Mouse (Mus musculus): ENCODE data around the gene Focad.
"Not testable (repeated sequence)": the region's sequence is repeated elsewhere in the genome, so short reads cannot be mapped to it uniquely, and the experiment has no call there.

Gene Focad

GRCm38 (mm10) chr4:88390596-88390995 is 296.2 kb downstream of the Focad start:
- not testable (repeated sequence) for DNase-seq (ENCODE audit: extremely low read depth, low read depth, low spot score)

DNA sequence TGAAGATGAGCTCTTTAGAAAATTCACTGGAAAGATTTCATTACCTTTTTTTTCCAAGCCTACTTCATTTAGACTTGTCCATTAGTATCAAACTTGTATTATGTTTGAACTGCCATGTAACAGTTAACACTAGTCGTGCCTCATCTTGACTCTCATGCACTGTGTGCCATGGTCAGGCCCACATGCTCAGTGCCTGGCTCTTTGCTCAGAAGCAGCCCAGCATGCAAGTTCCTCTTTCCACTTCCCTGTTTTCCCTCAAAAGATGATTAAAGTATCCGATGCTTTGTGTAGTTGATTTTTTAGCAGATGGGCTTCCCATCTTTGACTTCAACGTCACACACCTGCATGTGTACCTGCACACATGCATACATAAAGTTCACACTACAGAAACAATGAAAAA is 301.3 kb downstream of the Focad start:
- DNase-seq (ENCODE audit: extremely low read depth, low read depth, low spot score), result no peak

GRCm38 (mm10) chr4:88396995-88397521 is 302.6 kb downstream of the Focad start:
- no peak for DNase-seq (ENCODE audit: extremely low read depth, low read depth, low spot score)

- no peak for DNase-seq (ENCODE audit: extremely low read depth, low read depth, low spot score)
Measured at GRCm38 (mm10) chr4:88400302-88400991, 306.0 kb downstream of the Focad start.

DNA sequence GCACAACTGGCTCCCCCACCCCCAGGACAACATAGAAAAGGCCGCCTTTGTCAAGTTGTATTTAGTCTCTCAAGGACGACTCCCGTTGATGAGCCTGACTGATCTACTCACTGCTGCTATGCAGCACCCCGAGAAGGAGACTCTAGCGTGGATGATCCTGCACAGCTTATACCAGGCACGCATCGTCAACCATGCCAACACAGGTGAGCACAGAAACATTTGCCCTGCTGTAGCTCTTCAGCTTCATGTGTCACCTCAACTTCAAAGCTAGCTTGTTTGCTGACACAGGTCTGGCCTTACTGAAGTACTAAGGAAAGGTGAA is 306.5 kb downstream of the Focad start:
- DNase-seq (ENCODE audit: extremely low read depth, low read depth, low spot score), result no peak

DNA sequence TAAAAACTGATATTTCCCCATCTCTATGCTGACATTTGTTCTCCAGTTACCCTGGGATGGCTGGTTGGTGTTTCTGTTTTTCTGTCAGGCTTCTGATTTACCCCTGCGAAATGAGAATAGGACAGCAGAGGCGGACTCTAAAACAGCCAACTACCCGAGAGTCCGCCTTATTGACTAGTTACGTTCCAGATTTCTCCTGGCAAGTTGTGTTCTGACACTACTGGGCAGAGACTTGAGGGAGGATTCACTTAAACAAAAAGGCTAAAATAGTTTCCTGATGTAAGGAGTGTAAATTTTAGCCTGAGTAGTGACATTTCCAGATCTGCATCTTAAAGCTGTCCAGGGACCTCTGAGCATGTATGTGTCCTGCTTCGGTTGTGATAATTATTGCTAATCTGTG is 308.5 kb downstream of the Focad start:
- no peak for DNase-seq (ENCODE audit: extremely low read depth, low read depth, low spot score)

GRCm38 (mm10) chr4:88406887-88407696 is 312.7 kb downstream of the Focad start:
- DNase-seq (ENCODE audit: extremely low read depth, low read depth, low spot score), result peak; percentile 13

GRCm38 (mm10) chr4:88409279-88409678 is 314.9 kb downstream of the Focad start:
- DNase-seq (ENCODE audit: extremely low read depth, low read depth, low spot score), result no peak

GRCm38 (mm10) chr4:88412331-88412730 is 317.9 kb downstream of the Focad start:
- no peak for DNase-seq (ENCODE audit: extremely low read depth, low read depth, low spot score)

DNA sequence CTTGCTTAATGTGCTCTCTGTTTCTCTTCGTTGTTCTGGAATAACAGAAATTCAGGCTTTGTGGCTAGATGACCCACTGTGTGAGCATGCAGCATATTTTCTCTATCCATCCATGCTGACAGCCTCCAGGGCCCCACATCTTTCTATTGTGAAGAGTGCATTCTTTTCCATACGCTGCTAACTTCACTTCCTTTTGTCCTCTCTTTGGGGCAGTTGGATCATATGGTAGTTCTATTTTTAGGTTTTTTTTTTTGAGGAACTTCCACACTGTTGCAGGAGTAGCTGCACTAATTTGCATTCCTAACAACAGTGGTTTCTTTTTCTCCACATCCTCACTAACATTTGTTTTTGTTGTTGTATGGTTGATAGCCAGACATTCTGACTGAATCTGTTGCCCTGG is 320.6 kb downstream of the Focad start:
- DNase-seq (ENCODE audit: extremely low read depth, low read depth, low spot score), result no peak

DNA sequence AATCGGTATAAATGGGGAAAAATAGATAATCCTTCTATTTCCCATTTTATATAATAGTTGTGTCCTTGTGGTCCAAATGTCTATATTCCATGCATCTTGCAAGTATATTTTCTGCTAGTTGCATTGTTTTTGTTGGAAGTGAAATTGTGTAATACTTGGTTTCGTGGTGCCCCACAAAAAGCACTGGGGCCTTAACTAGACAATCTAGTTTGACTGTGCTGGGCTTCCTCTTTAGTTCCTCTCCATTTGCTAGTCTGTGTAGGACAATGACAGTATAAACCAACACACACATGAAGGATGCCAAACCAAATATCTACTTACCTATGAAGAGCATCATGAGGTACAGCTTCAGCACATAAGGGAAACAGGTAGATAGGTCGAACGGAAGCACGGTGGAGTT is 324.9 kb downstream of the Focad start:
- no peak for DNase-seq (ENCODE audit: extremely low read depth, low read depth, low spot score)

DNA sequence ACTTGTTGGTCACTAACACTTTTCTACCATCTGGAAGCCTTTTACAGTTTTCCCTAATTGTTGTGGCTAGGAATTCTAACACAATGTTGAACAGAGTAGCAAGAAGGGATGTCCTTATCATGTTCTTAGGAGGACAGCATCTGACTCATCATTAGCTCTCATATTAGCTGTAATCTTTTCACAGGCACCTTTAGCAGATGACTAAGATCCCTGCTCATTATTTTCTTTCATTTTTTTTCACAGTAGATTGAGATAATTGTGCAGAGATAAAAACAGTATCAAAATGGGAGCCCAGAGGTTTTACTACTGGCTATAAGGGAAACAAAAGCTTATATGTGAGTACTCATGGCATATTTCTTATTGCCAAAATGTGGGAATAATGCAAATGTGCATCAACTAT is 330.1 kb downstream of the Focad start:
- DNase-seq (ENCODE audit: extremely low read depth, low read depth, low spot score), result no peak

DNA sequence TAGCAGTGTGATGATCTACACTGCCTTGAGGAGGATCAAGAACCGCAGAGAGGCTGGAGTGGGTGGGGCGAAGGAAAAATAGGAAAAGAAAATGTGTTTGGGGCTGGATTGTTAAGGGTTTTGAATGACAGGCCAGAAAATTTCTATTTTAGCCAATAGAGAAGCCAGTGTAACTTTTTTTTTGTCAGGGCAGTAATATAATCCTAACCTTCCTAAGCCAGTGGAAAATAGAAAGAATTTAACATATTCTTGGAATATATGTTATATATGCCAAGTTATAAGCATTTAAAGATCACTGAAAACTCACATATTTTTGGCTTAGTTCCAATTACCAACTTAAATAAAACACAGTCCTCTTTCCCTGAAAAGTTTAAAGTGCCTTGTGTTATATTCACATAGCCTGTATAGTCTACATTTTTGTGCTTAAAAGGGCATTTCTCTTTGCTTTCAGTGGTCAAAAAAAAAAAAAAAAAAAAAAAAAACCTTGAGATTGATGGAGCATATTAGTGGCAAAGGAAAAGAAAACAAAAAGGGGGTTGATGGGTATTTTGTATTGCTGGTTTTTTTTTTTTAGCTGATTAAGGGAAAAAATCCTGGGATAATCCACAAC is 333.3 kb downstream of the Focad start:
- no peak for DNase-seq (ENCODE audit: extremely low read depth, low read depth, low spot score)

DNA sequence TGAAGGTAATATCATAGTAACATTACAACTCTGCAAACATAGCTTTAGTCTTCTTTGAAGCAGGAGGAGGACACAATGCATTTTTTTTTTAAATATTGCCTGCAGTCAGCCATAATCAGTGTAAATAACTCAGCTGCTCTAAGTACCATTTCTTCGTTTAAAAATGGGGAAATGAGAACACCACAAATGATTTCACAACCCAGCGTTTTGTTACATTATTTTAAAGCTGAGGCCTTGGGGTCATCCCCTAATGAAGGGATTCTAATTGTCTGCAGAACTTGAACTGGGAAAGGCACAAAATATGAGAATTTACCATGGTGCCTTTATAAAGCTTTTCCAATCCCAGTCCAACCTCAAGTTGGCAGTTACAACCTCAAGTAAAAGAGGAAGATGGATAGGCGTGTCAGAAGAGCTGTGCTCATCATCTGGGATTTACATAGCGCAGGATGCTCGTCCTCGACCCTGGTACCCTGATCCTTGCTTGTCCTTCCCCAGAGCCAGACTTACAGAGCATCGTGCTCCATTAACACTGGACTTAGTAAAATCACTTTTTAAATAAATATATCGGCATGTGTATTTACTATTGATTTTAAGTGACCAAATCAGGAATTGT is 338.1 kb downstream of the Focad start:
- DNase-seq (ENCODE audit: extremely low read depth, low read depth, low spot score), result no peak

DNA sequence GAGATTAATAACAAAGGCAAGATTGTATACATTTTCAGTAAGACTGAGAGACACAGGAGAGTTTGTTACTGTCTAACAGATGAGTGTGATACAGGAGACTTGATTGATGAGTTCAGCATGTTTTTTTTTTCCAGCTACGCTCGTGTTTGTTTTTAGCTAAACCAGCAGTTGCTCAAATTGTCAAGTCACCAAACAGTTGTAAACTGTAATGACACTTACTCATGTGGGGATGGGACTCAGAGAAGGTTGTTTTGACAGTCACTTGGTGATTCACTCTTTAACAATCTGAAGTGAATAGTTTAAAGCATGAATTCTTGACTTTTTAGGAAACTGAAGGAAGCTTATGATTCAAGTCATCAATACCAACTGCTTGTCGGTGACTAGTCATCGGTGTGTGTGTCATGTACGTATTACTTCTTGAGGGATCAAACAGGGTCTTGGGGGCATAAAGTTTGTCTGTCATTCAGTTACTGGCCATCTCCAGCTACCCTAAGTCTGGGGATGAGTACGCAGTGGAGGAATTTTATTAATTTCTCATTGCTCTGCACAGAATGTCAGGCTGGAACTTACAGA is 342.2 kb downstream of the Focad start:
- no peak for DNase-seq (ENCODE audit: extremely low read depth, low read depth, low spot score)

GRCm38 (mm10) chr4:88437166-88437565 is 342.7 kb downstream of the Focad start:
- no peak for DNase-seq (ENCODE audit: extremely low read depth, low read depth, low spot score)

GRCm38 (mm10) chr4:88437917-88438316 is 343.5 kb downstream of the Focad start:
- DNase-seq (ENCODE audit: extremely low read depth, low read depth, low spot score), result no peak

DNA sequence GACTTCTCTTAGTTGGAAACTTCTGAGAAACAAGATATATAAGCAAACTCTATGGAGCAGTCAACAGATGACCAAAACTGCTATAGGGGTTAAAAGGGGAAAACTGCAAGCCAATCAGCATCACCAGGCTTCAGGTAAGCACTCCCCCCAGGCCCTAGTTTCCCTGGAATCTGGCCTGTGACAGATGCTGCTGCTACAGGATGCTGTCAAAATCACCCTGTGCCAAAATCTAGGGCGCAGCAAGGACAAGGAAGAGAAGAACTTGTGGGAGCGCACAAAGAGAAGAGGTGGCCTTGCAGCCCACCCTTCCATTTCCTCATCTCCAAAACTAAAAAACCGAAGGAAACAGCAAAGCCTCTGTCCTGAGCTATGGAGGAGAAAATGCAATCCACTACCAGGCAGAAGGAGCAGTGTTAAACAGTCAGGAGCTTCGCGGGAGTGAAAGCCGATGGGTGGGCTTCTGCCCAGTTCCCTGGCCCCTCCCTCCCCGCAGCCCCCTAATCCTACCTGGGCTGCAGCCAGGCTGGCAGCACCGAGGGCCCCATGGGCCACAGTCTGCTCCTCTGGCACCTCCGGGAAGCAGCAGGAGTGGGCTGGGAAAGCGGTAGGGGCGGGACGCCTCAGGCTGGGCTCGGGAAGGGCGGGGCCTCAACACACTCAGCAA is 344.0 kb downstream of the Focad start, which contains the start of gene Hacd4:
Gene Hacd4, minus strand, starts transcription at position 603 of the 664 bp plus-strand sequence.
- DNase-seq (ENCODE audit: extremely low read depth, low read depth, low spot score), result no peak

GRCm38 (mm10) chr4:88438990-88439329 is 344.5 kb downstream of the Focad start:
- no peak for DNase-seq (ENCODE audit: extremely low read depth, low read depth, low spot score)

DNA sequence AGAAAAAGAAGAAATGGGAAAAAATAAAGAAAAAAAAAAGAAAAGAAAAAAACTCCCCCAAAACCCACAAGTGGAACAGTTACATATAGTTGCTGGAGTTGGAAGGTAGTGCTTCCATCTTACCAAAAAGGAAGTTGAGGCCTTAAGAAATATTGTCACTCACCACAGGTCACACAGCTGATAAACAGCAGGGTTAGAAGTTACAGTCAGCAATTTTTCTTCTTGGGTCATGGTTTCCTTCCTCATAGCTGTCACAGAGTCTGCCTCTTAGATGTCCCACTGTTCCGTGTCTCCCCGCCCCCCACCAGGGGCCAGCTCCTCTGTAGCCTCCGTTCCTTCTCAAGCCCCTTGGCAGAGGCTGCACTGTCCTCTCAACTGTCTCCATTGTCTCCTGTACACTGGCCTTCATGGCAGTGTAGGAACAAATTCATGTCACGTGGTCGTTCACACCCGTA is 345.3 kb downstream of the Focad start:
- DNase-seq (ENCODE audit: extremely low read depth, low read depth, low spot score), result no peak

DNA sequence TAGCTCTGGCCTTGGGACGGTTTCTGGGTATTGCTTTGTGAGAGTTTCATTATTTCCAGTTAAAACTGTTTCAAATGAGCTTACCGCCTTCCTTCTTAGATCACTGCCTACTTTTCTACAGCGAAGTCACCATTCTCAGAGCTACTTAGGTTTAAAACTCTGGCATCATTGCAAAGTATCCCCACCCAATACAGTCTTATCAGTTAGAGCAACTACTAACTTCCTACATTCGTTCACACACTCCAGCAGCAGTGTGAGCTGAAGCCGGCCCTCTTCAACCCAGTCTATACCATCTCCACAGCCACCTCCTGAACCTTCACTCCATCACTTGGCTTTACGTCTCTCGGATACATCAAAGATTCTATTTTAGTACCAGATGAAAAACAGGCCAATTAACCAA is 346.4 kb downstream of the Focad start:
- DNase-seq (ENCODE audit: extremely low read depth, low read depth, low spot score), result no peak

Data from fat pad, adult 2 months (tissue).